Mouse (Mus musculus) stomach, postnatal 0 days (tissue): Measurements from ENCODE around the gene Plaa. TPM values are rescaled to one million over a fixed set of nuclear protein-coding genes. Genes with fewer than 3 reads are reported as not detected.

Source experiments
- ATAC-seq: fragments of 200-750 bp; cut with Nextera tagmentation; 2 replicates; pipeline ENCODE4 v1.8.0; 2017; ENCODE audit not compliant: low FRiP score, low TSS enrichment
- DNase-seq: peaks from one replicate; pipeline ENCODE4 v3.0.0-alpha.2; 2016; ENCODE audit warnings: low spot score
- H3K27ac ChIP-seq: fragments of 300-500 bp; sonication (generic); replicated peaks from 2 replicates; pipeline ENCODE4 v1.5.1; 2014; ENCODE audit warnings: mild to moderate bottlenecking, control low read depth
- H3K27me3 ChIP-seq: fragments of 300-500 bp; sonication (generic); 2 replicates; pipeline ENCODE4 v1.6.1; 2014; ENCODE audit warnings: low read length; ENCODE audit not compliant: control insufficient read depth, insufficient read depth
- H3K36me3 ChIP-seq: fragments of 300-500 bp; sonication (generic); 2 replicates; pipeline ENCODE4 v1.6.1; 2014; ENCODE audit warnings: low read length, mixed read lengths; ENCODE audit not compliant: control insufficient read depth, insufficient read depth
- H3K4me1 ChIP-seq: fragments of 300-500 bp; sonication (generic); replicated peaks from 2 replicates; pipeline ENCODE4 v1.6.1; 2014; ENCODE audit warnings: antibody characterized with exemption; ENCODE audit not compliant: control insufficient read depth, insufficient read depth
- H3K4me2 ChIP-seq: fragments of 300-500 bp; sonication (generic); replicated peaks from 2 replicates; pipeline ENCODE4 v1.6.1; 2014; ENCODE audit warnings: low read depth, mild to moderate bottlenecking, control low read depth, moderate library complexity
- H3K4me3 ChIP-seq: fragments of 300-500 bp; sonication (generic); 2 replicates; pipeline ENCODE4 v1.5.1; 2014; ENCODE audit warnings: low read depth, low read length, control low read depth
- H3K9ac ChIP-seq: fragments of 300-500 bp; sonication (generic); 2 replicates; pipeline ENCODE4 v1.6.1; 2014; ENCODE audit warnings: mild to moderate bottlenecking, low read length, control low read depth, mixed read lengths
- H3K9me3 ChIP-seq: fragments of 300-500 bp; sonication (generic); 2 replicates; pipeline ENCODE4 v1.6.1; 2016; ENCODE audit warnings: low read length; ENCODE audit not compliant: control insufficient read depth
- CTCF ChIP-seq: IDR thresholded peaks from 2 replicates; pipeline ENCODE4 v1.5.1; 2016; ENCODE audit warnings: antibody characterized with exemption, low read depth, mild to moderate bottlenecking, moderate library complexity
- EP300 ChIP-seq: optimal IDR thresholded peaks from 2 replicates; pipeline ENCODE3; 2016; ENCODE audit warnings: antibody characterized with exemption
- WGBS: fragments of 180-500 bp; shearing (Covaris S2); extraction: QIAGEN DNeasy Blood & Tissue Kit; methylation state at CpG from one replicate; pipeline ENCODE4 v1.1.7; 2014; 5-methylcytosine and 5-hydroxymethylcytosine counted together
- polyA plus RNA-seq: library from polyadenylated mRNA; unstranded; fragments of >200 nt; fragmentation: Nextera tagmentation; extraction: Ambion mirVana; gene quantifications from 2 replicates; pipeline ENCODE4 v1.2.1, GENCODE M21; 2015

Gene Plaa
- polyA plus RNA-seq, 1 experiment from 2014 or later, result 38.6 TPM

GRCm38 (mm10) chr4:94613972-94614626, 11.1 kb upstream of the Plaa start, which contains the start of gene Ift74:
Gene Ift74 (plus strand): TSS chr4:94614491.
- ATAC-seq (peak; percentile 99), DNase-seq (peak; percentile 93)
- WGBS, result 2% methylated on average over 29 of the region's 29 CpGs
- Histone ChIP-seq H3K27me3 (no peaks in the 10 kb centered on the region), H3K4me2 (peak within 1 kb of the TSS; percentile 71), H3K36me3 (no peaks in the 10 kb centered on the region), H3K27ac (peak within 1 kb of the TSS; percentile 59), H3K9me3 (no peaks in the 10 kb centered on the region), H3K4me1 (no peaks in the 10 kb centered on the region), H3K4me3 (peak within 1 kb of the TSS; percentile 59), H3K9ac (peak within 1 kb of the TSS; percentile 73)
- TF ChIP-seq CTCF, result no peak
- peak; percentile 98 for TF ChIP-seq EP300

- Histone ChIP-seq H3K27ac (no peak overlapping the region), H3K9ac (no peak overlapping the region), H3K27me3 (no peaks in the 10 kb centered on the region), H3K36me3 (no peaks in the 10 kb centered on the region), H3K4me3 (no peak overlapping the region), H3K4me2 (no peak overlapping the region), H3K4me1 (no peaks in the 10 kb centered on the region), H3K9me3 (no peaks in the 10 kb centered on the region)
- TF ChIP-seq EP300, result no peak
- DNase-seq (no peak), ATAC-seq (no peak)
- 63% methylated on average over 3 of the region's 3 CpGs for WGBS
These were observed 7.3 kb upstream of the Plaa start for GRCm38 (mm10) chr4:94610339-94610738.

GRCm38 (mm10) chr4:94605591-94605990, 2.5 kb upstream of the Plaa start:
- DNase-seq (no peak), ATAC-seq (no peak)
- Histone ChIP-seq H3K4me2 (no peak overlapping the region), H3K4me3 (no peak overlapping the region), H3K9ac (no peak overlapping the region), H3K27ac (no peak overlapping the region), H3K36me3 (no peaks in the 10 kb centered on the region), H3K27me3 (no peaks in the 10 kb centered on the region), H3K4me1 (no peaks in the 10 kb centered on the region), H3K9me3 (no peaks in the 10 kb centered on the region)
- TF ChIP-seq EP300, result no peak
- WGBS, result 84% methylated on average over 2 of the region's 2 CpGs

GRCm38 (mm10) chr4:94604452-94605019, 1.5 kb upstream of the Plaa start:
- Histone ChIP-seq H3K27ac (no peak overlapping the region), H3K27me3 (no peaks in the 10 kb centered on the region), H3K36me3 (no peaks in the 10 kb centered on the region), H3K4me3 (no peak overlapping the region), H3K9me3 (no peaks in the 10 kb centered on the region), H3K4me2 (no peak overlapping the region), H3K4me1 (no peaks in the 10 kb centered on the region), H3K9ac (no peak overlapping the region)
- no peak for ATAC-seq
- TF ChIP-seq EP300 (no peak), CTCF (no peak)
- 91% methylated on average over 2 of the region's 2 CpGs for WGBS
- DNase-seq, result no peak

GRCm38 (mm10) chr4:94602496-94603030, 481 bp downstream of the Plaa start:
- DNase-seq, result no peak
- no peaks in the 10 kb centered on the region for H3K27me3 ChIP-seq

DNA sequence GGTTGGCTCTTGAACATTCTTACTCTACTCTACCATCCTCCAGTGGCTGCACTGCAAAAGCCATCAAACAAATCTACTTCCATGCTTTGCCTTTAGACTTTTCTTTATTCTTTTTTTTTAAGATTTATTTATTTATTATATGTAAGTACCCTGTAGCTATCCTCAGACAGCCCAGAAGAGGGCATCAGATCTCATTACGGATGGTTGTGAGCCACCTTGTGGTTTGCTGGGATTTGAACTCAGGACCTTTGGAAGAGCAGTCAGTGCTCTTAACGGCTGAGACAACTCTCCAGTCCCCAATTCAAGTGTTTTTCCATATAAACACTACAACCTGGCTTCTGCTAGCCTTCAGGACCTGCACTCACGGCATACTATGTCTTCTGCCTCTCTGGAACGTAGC, 1.6 kb downstream of the Plaa start:
- no peak for DNase-seq
- H3K27ac ChIP-seq, result no peak overlapping the region
- no peaks in the 10 kb centered on the region for H3K9me3 ChIP-seq
- no peaks in the 10 kb centered on the region for H3K27me3 ChIP-seq
- no peak overlapping the region for H3K4me2 ChIP-seq
- WGBS, result 77% methylated on average over 4 of the region's 4 CpGs
- H3K4me3 ChIP-seq, result no peak overlapping the region
- no peaks in the 10 kb centered on the region for H3K36me3 ChIP-seq
- peak; percentile 55 for TF ChIP-seq CTCF
- TF ChIP-seq EP300, result no peak
- no peaks in the 10 kb centered on the region for H3K4me1 ChIP-seq
- no peak overlapping the region for H3K9ac ChIP-seq
- no peak for ATAC-seq

More at GRCm38 (mm10) chr4:94602496-94603030, 481 bp downstream of the Plaa start:
- peak overlapping the region; percentile 92 for H3K9ac ChIP-seq
- H3K4me3 ChIP-seq, result peak overlapping the region; percentile 98
- peak overlapping the region; percentile 73 for H3K4me2 ChIP-seq
- ATAC-seq, result peak; percentile 83
- TF ChIP-seq EP300, result no peak
- TF ChIP-seq CTCF, result no peak
- H3K27ac ChIP-seq, result peak overlapping the region; percentile 91
- 0% methylated on average over 33 of the region's 33 CpGs for WGBS
- H3K36me3 ChIP-seq, result no peaks in the 10 kb centered on the region
- H3K4me1 ChIP-seq, result no peaks in the 10 kb centered on the region
- H3K9me3 ChIP-seq, result no peaks in the 10 kb centered on the region
